Mouse (Mus musculus) small intestine, adult 2 months (tissue): Measurements from ENCODE around the gene Ccdc12. TPM values are rescaled to one million over a fixed set of nuclear protein-coding genes. Genes with fewer than 3 reads are reported as not detected.

Source experiments
- H3K27ac ChIP-seq: fragments of 200-500 bp; 2 replicates; pipeline ENCODE4 v1.5.1; 2012; ENCODE audit warnings: low read depth, low read length, control low read depth, inconsistent platforms; ENCODE audit not compliant: insufficient read depth
- H3K27me3 ChIP-seq: fragments of 200-500 bp; 2 replicates; pipeline ENCODE4 v1.6.1; 2012; ENCODE audit warnings: mild to moderate bottlenecking, moderate library complexity, low read length, inconsistent platforms; ENCODE audit not compliant: control insufficient read depth, insufficient read depth
- H3K36me3 ChIP-seq: fragments of 200-500 bp; 2 replicates; pipeline ENCODE4 v1.6.1; 2012; ENCODE audit warnings: mild to moderate bottlenecking, low read length, control low read depth, inconsistent platforms; ENCODE audit not compliant: control insufficient read depth, insufficient read depth
- H3K4me1 ChIP-seq: fragments of 200-500 bp; 2 replicates; pipeline ENCODE4 v1.6.1; 2012; ENCODE audit warnings: low read length, inconsistent platforms, mixed read lengths; ENCODE audit not compliant: control insufficient read depth, insufficient read depth, insufficient read length
- H3K4me3 ChIP-seq: fragments of 200-500 bp; 2 replicates; pipeline ENCODE4 v1.5.1; 2012; ENCODE audit warnings: low read depth, mild to moderate bottlenecking, control low read depth, inconsistent platforms, low read length, moderate library complexity
- CTCF ChIP-seq: fragments of 200-500 bp; IDR thresholded peaks from 2 replicates; pipeline ENCODE4 v1.5.1; 2012; ENCODE audit warnings: low read depth, mild to moderate bottlenecking, control low read depth, inconsistent platforms, low read length, moderate library complexity, mixed read lengths; ENCODE audit not compliant: insufficient replicate concordance, insufficient read length; ENCODE audit errors: extremely low read depth
- POLR2A ChIP-seq: fragments of 200-500 bp; IDR thresholded peaks from 2 replicates; pipeline ENCODE4 v1.6.1; 2012; ENCODE audit warnings: low read depth, mild to moderate bottlenecking, control low read depth, inconsistent platforms, low read length, moderate library complexity
- WGBS: fragments of 180-500 bp; shearing (Covaris S2); methylation state at CpG from one replicate; pipeline ENCODE4 v1.1.7; 2018; 5-methylcytosine and 5-hydroxymethylcytosine counted together
- polyA plus RNA-seq: library from polyadenylated mRNA; depleted of rRNA; stranded (reverse); fragments of >200 nt; gene quantifications from 2 replicates; pipeline ENCODE4 v1.2.3, GENCODE M21; 2012

The Ccdc12 gene
- polyA plus RNA-seq, 1 experiment, result 138 TPM

- Histone ChIP-seq H3K27me3 (peaks cover 43% of the 10 kb centered on the region), H3K4me1 (no peaks in the 10 kb centered on the region), H3K36me3 (no peaks in the 10 kb centered on the region), H3K4me3 (peak within 1 kb of the TSS; percentile 64), H3K27ac (no peak within 1 kb of the TSS)
- TF ChIP-seq POLR2A (0 out of 2 replicates have a peak, but pooled peaks have one; percentile 19), CTCF (no peak)
- WGBS, result 8% methylated on average over 17 of the region's 17 CpGs
Measured at GRCm38 (mm10) chr9:110741711-110742294, 85.5 kb downstream of the Ccdc12 start, which contains the start of gene Myl3. Gene Myl3, plus strand, starts transcription at chr9:110741861.

- Histone ChIP-seq H3K27ac (no peak overlapping the region), H3K4me3 (peak overlapping the region; percentile 64), H3K36me3 (no peaks in the 10 kb centered on the region), H3K27me3 (peaks cover 43% of the 10 kb centered on the region), H3K4me1 (no peaks in the 10 kb centered on the region)
- WGBS, result 1% methylated on average over 65 of the region's 71 CpGs
- TF ChIP-seq POLR2A, result no peak
- TF ChIP-seq CTCF, result no peak
Measured at GRCm38 (mm10) chr9:110742295-110742950, 86.1 kb downstream of the Ccdc12 start.

- no peak for TF ChIP-seq POLR2A
- no peak for TF ChIP-seq CTCF
- Histone ChIP-seq H3K36me3 (no peaks in the 10 kb centered on the region), H3K4me1 (no peaks in the 10 kb centered on the region), H3K27ac (no peak overlapping the region), H3K27me3 (peaks cover 43% of the 10 kb centered on the region), H3K4me3 (peak overlapping the region; percentile 64)
- WGBS, result 1% methylated on average over 49 of the region's 49 CpGs
Measured at GRCm38 (mm10) chr9:110742951-110743455, 86.7 kb downstream of the Ccdc12 start.

- TF ChIP-seq CTCF, result no peak
- no peak for TF ChIP-seq POLR2A
- WGBS, result 9% methylated on average over 50 of the region's 63 CpGs
- Histone ChIP-seq H3K4me1 (no peaks in the 10 kb centered on the region), H3K27ac (no peak overlapping the region), H3K4me3 (peak overlapping the region; percentile 64), H3K27me3 (peaks cover 43% of the 10 kb centered on the region), H3K36me3 (no peaks in the 10 kb centered on the region)
Measured at GRCm38 (mm10) chr9:110743456-110744323, 87.4 kb downstream of the Ccdc12 start.

- no peaks in the 10 kb centered on the region for H3K36me3 ChIP-seq
- 42% methylated on average over 5 of the region's 5 CpGs for WGBS
- H3K4me1 ChIP-seq, result no peaks in the 10 kb centered on the region
- no peak overlapping the region for H3K4me3 ChIP-seq
- H3K27ac ChIP-seq, result no peak overlapping the region
- TF ChIP-seq CTCF (no peak), POLR2A (no peak)
- H3K27me3 ChIP-seq, result peaks cover 38% of the 10 kb centered on the region
Measured at GRCm38 (mm10) chr9:110745752-110746151, 89.4 kb downstream of the Ccdc12 start.

- TF ChIP-seq CTCF, result no peak
- TF ChIP-seq POLR2A, result no peak
- WGBS, result 56% methylated on average over 5 of the region's 5 CpGs
- H3K27me3 ChIP-seq, result peaks cover 38% of the 10 kb centered on the region
- no peaks in the 10 kb centered on the region for H3K36me3 ChIP-seq
- H3K4me1 ChIP-seq, result no peaks in the 10 kb centered on the region
- H3K27ac ChIP-seq, result no peak overlapping the region
- H3K4me3 ChIP-seq, result no peak overlapping the region
Measured at GRCm38 (mm10) chr9:110746238-110746637, 89.9 kb downstream of the Ccdc12 start.
